Mouse (Mus musculus): Measurements from ENCODE around the gene Gpr87.

Gene Gpr87

GRCm38 (mm10) chr3:59194938-59195337 is at the start of gene Gpr87:
Gene Gpr87 (minus strand): TSS chr3:59195104.
- DNase-seq (ENCODE audit: low read depth, low spot score) = no peak

GRCm38 (mm10) chr3:59243384-59243783 is 48.5 kb upstream of the Gpr87 start:
- DNase-seq (ENCODE audit: low read depth, low spot score) = no peak

GRCm38 (mm10) chr3:59234878-59235277 is 40.0 kb upstream of the Gpr87 start:
- DNase-seq (ENCODE audit: low read depth, low spot score) = no peak

- no peak for DNase-seq (ENCODE audit: low read depth, low spot score)
Measured at GRCm38 (mm10) chr3:59230912-59231311, 36.0 kb upstream of the Gpr87 start.

GRCm38 (mm10) chr3:59228730-59229551 is 34.0 kb upstream of the Gpr87 start:
- no peak for DNase-seq (ENCODE audit: low read depth, low spot score)

GRCm38 (mm10) chr3:59227696-59228095 is 32.8 kb upstream of the Gpr87 start:
- DNase-seq (ENCODE audit: low read depth, low spot score) = no peak

GRCm38 (mm10) chr3:59225411-59225810 is 30.5 kb upstream of the Gpr87 start:
- DNase-seq (ENCODE audit: low read depth, low spot score) = no peak

GRCm38 (mm10) chr3:59222303-59222702 is 27.4 kb upstream of the Gpr87 start:
- DNase-seq (ENCODE audit: low read depth, low spot score) = no peak

GRCm38 (mm10) chr3:59219326-59219725 is 24.4 kb upstream of the Gpr87 start:
- DNase-seq (ENCODE audit: low read depth, low spot score) = no peak

GRCm38 (mm10) chr3:59217211-59217610 is 22.3 kb upstream of the Gpr87 start:
- DNase-seq (ENCODE audit: low read depth, low spot score) = no peak

GRCm38 (mm10) chr3:59212404-59212803 is 17.5 kb upstream of the Gpr87 start:
- no peak for DNase-seq (ENCODE audit: low read depth, low spot score)

- DNase-seq (ENCODE audit: low read depth, low spot score) = no peak
Measured at GRCm38 (mm10) chr3:59211784-59212183, 16.9 kb upstream of the Gpr87 start.

GRCm38 (mm10) chr3:59210727-59211126 is 15.8 kb upstream of the Gpr87 start, which contains the start of gene P2ry13:
Gene P2ry13 (minus strand): TSS chr3:59210882.
- no peak for DNase-seq (ENCODE audit: low read depth, low spot score)

- no peak for DNase-seq (ENCODE audit: low read depth, low spot score)
Measured at GRCm38 (mm10) chr3:59210089-59210488, 15.2 kb upstream of the Gpr87 start.

GRCm38 (mm10) chr3:59208650-59209548 is 14.0 kb upstream of the Gpr87 start:
- DNase-seq (ENCODE audit: low read depth, low spot score) = peak; percentile 9

GRCm38 (mm10) chr3:59205941-59206340 is 11.0 kb upstream of the Gpr87 start:
- no peak for DNase-seq (ENCODE audit: low read depth, low spot score)

- DNase-seq (ENCODE audit: low read depth, low spot score) = no peak
Measured at GRCm38 (mm10) chr3:59204719-59205503, 10.0 kb upstream of the Gpr87 start.

- DNase-seq (ENCODE audit: low read depth, low spot score) = no peak
Measured at GRCm38 (mm10) chr3:59203802-59204520, 9.1 kb upstream of the Gpr87 start.

GRCm38 (mm10) chr3:59197329-59197948 is 2.5 kb upstream of the Gpr87 start:
- DNase-seq (ENCODE audit: low read depth, low spot score) = no peak

- no peak for DNase-seq (ENCODE audit: low read depth, low spot score)
Measured at GRCm38 (mm10) chr3:59194099-59194498, 805 bp downstream of the Gpr87 start.

- no peak for DNase-seq (ENCODE audit: low read depth, low spot score)
Measured at GRCm38 (mm10) chr3:59191674-59192073, 3.2 kb downstream of the Gpr87 start.
